Mouse (Mus musculus) embryonic facial prominence, embryonic 10.5 days (tissue): ENCODE measurements around the gene Btg1. TPM values are rescaled to one million over a fixed set of nuclear protein-coding genes. Genes with fewer than 3 reads are reported as not detected.

Experiments used
- DNase-seq: peaks from one replicate; pipeline ENCODE4 v3.0.0-alpha.2; 2017; ENCODE audit warnings: low spot score
- H3K27ac ChIP-seq: fragments of 300-500 bp; sonication (generic); replicated peaks from 2 replicates; pipeline ENCODE4 v1.5.1; 2016; ENCODE audit warnings: mild to moderate bottlenecking
- H3K27me3 ChIP-seq: fragments of 300-500 bp; sonication (generic); replicated peaks from 2 replicates; pipeline ENCODE4 v1.6.1; 2016; ENCODE audit warnings: low read depth, mild to moderate bottlenecking; ENCODE audit not compliant: poor library complexity, severe bottlenecking
- H3K36me3 ChIP-seq: fragments of 300-500 bp; sonication (generic); replicated peaks from 2 replicates; pipeline ENCODE4 v1.6.1; 2016; ENCODE audit warnings: mild to moderate bottlenecking, moderate library complexity
- H3K4me1 ChIP-seq: fragments of 300-500 bp; sonication (generic); 2 replicates; pipeline ENCODE4 v1.6.1; 2016
- H3K4me3 ChIP-seq: fragments of 300-500 bp; sonication (generic); 2 replicates; pipeline ENCODE4 v1.5.1; 2016; ENCODE audit warnings: mild to moderate bottlenecking, moderate library complexity
- H3K9me3 ChIP-seq: fragments of 300-500 bp; sonication (generic); 2 replicates; pipeline ENCODE4 v1.6.1; 2016; ENCODE audit warnings: mild to moderate bottlenecking
- WGBS: fragments of 180-500 bp; shearing (Covaris S2); methylation state at CpG from one replicate; pipeline ENCODE4 v1.1.7; 2016; 5-methylcytosine and 5-hydroxymethylcytosine counted together
- polyA plus RNA-seq: library from polyadenylated mRNA; unstranded; fragments of >200 nt; fragmentation: Nextera tagmentation; extraction: Ambion mirVana; gene quantifications from 2 replicates; pipeline ENCODE4 v1.2.1, GENCODE M21; 2016

Gene Btg1
- polyA plus RNA-seq, 1 experiment from 2014 or later, result 29.7 TPM

GRCm38 (mm10) chr10:96627332-96627731, 10.5 kb downstream of the Btg1 start:
- H3K4me3 ChIP-seq, result no peak overlapping the region
- 95% methylated on average over 10 of the region's 10 CpGs for WGBS
- H3K4me1 ChIP-seq, result peaks cover 26% of the 10 kb centered on the region
- no peak overlapping the region for H3K27ac ChIP-seq
- no peaks in the 10 kb centered on the region for H3K27me3 ChIP-seq
- peaks cover 69% of the 10 kb centered on the region for H3K36me3 ChIP-seq
- H3K9me3 ChIP-seq, result no peaks in the 10 kb centered on the region
- DNase-seq, result no peak

GRCm38 (mm10) chr10:96628100-96628912, 11.5 kb downstream of the Btg1 start:
- no peak overlapping the region for H3K27ac ChIP-seq
- H3K4me1 ChIP-seq, result peaks cover 21% of the 10 kb centered on the region
- WGBS, result 92% methylated on average over 16 of the region's 16 CpGs
- H3K4me3 ChIP-seq, result no peak overlapping the region
- H3K9me3 ChIP-seq, result no peaks in the 10 kb centered on the region
- peaks cover 59% of the 10 kb centered on the region for H3K36me3 ChIP-seq
- DNase-seq, result no peak
- no peaks in the 10 kb centered on the region for H3K27me3 ChIP-seq

GRCm38 (mm10) chr10:96628913-96629199, 12.1 kb downstream of the Btg1 start:
- WGBS, result 93% methylated on average over 7 of the region's 7 CpGs
- H3K27ac ChIP-seq, result no peak overlapping the region
- peaks cover 54% of the 10 kb centered on the region for H3K36me3 ChIP-seq
- H3K27me3 ChIP-seq, result no peaks in the 10 kb centered on the region
- peaks cover 19% of the 10 kb centered on the region for H3K4me1 ChIP-seq
- H3K9me3 ChIP-seq, result no peaks in the 10 kb centered on the region
- no peak overlapping the region for H3K4me3 ChIP-seq
- DNase-seq, result no peak

- WGBS, result 91% methylated on average over 5 of the region's 5 CpGs
- H3K36me3 ChIP-seq, result peaks cover 41% of the 10 kb centered on the region
Measured at GRCm38 (mm10) chr10:96630110-96630509, 13.3 kb downstream of the Btg1 start.

GRCm38 (mm10) chr10:96631066-96631711, 14.4 kb downstream of the Btg1 start:
- DNase-seq, result no peak
- Histone ChIP-seq H3K27me3 (no peaks in the 10 kb centered on the region), H3K9me3 (no peaks in the 10 kb centered on the region), H3K4me3 (no peak overlapping the region), H3K27ac (no peak overlapping the region), H3K36me3 (peaks cover 34% of the 10 kb centered on the region), H3K4me1 (peaks cover 16% of the 10 kb centered on the region)
- 63% methylated on average over 9 of the region's 9 CpGs for WGBS

More at GRCm38 (mm10) chr10:96630110-96630509, 13.3 kb downstream of the Btg1 start:
- DNase-seq, result no peak
- Histone ChIP-seq H3K4me3 (no peak overlapping the region), H3K27me3 (no peaks in the 10 kb centered on the region), H3K27ac (no peak overlapping the region), H3K9me3 (no peaks in the 10 kb centered on the region), H3K4me1 (peaks cover 18% of the 10 kb centered on the region)

GRCm38 (mm10) chr10:96632271-96633144, 15.7 kb downstream of the Btg1 start:
- H3K9me3 ChIP-seq, result no peaks in the 10 kb centered on the region
- H3K27me3 ChIP-seq, result no peaks in the 10 kb centered on the region
- peaks cover 16% of the 10 kb centered on the region for H3K4me1 ChIP-seq
- no peak overlapping the region for H3K4me3 ChIP-seq
- H3K36me3 ChIP-seq, result peaks cover 21% of the 10 kb centered on the region
- no peak overlapping the region for H3K27ac ChIP-seq
- 77% methylated on average over 12 of the region's 12 CpGs for WGBS
- no peak for DNase-seq

GRCm38 (mm10) chr10:96633145-96633516, 16.3 kb downstream of the Btg1 start:
- H3K27me3 ChIP-seq, result no peaks in the 10 kb centered on the region
- 74% methylated on average over 4 of the region's 4 CpGs for WGBS

GRCm38 (mm10) chr10:96635472-96635871, 18.7 kb downstream of the Btg1 start:
- no peak overlapping the region for H3K27ac ChIP-seq
- H3K9me3 ChIP-seq, result no peaks in the 10 kb centered on the region
- peaks cover 5% of the 10 kb centered on the region; the same call in 1 of the 2 replicates for H3K36me3 ChIP-seq
- H3K4me1 ChIP-seq, result peaks cover 16% of the 10 kb centered on the region
- no peaks in the 10 kb centered on the region for H3K27me3 ChIP-seq
- H3K4me3 ChIP-seq, result no peak overlapping the region
- WGBS, result 68% methylated on average over 4 of the region's 4 CpGs
- no peak for DNase-seq

More at GRCm38 (mm10) chr10:96633145-96633516, 16.3 kb downstream of the Btg1 start:
- H3K4me1 ChIP-seq, result peaks cover 16% of the 10 kb centered on the region
- peaks cover 15% of the 10 kb centered on the region for H3K36me3 ChIP-seq
- H3K9me3 ChIP-seq, result no peaks in the 10 kb centered on the region
- no peak overlapping the region for H3K27ac ChIP-seq
- DNase-seq, result no peak
- H3K4me3 ChIP-seq, result no peak overlapping the region

- Histone ChIP-seq H3K4me3 (no peak overlapping the region), H3K27ac (no peak overlapping the region), H3K36me3 (0 out of 2 replicates have a peak, but pooled peaks cover 5% of the 10 kb centered on the region), H3K9me3 (no peaks in the 10 kb centered on the region), H3K27me3 (no peaks in the 10 kb centered on the region), H3K4me1 (peaks cover 5% of the 10 kb centered on the region; the same call in 1 of the 2 replicates)
- WGBS, result 91% methylated on average over 2 of the region's 2 CpGs
- DNase-seq, result no peak
Measured at GRCm38 (mm10) chr10:96638477-96638876, 21.7 kb downstream of the Btg1 start.

GRCm38 (mm10) chr10:96642014-96642413, 25.2 kb downstream of the Btg1 start:
- 0 out of 2 replicates have a peak, but pooled peaks cover 5% of the 10 kb centered on the region for H3K36me3 ChIP-seq
- 73% methylated on average over 4 of the region's 4 CpGs for WGBS
- H3K27ac ChIP-seq, result no peak overlapping the region
- peaks cover 12% of the 10 kb centered on the region for H3K4me1 ChIP-seq
- H3K27me3 ChIP-seq, result no peaks in the 10 kb centered on the region
- no peak overlapping the region for H3K4me3 ChIP-seq
- H3K9me3 ChIP-seq, result no peaks in the 10 kb centered on the region
- DNase-seq, result no peak

- WGBS, result 88% methylated on average over 6 of the region's 6 CpGs
- H3K4me1 ChIP-seq, result peaks cover 19% of the 10 kb centered on the region
- DNase-seq, result no peak
- no peak overlapping the region for H3K4me3 ChIP-seq
- no peaks in the 10 kb centered on the region for H3K27me3 ChIP-seq
- H3K36me3 ChIP-seq, result 0 out of 2 replicates have a peak, but pooled peaks cover 5% of the 10 kb centered on the region
- H3K27ac ChIP-seq, result no peak overlapping the region
- H3K9me3 ChIP-seq, result no peaks in the 10 kb centered on the region
Measured at GRCm38 (mm10) chr10:96642751-96643150, 25.9 kb downstream of the Btg1 start.

GRCm38 (mm10) chr10:96645183-96645582, 28.4 kb downstream of the Btg1 start:
- H3K27ac ChIP-seq, result no peak overlapping the region
- no peaks in the 10 kb centered on the region for H3K36me3 ChIP-seq
- no peak for DNase-seq
- H3K4me3 ChIP-seq, result no peak overlapping the region
- H3K27me3 ChIP-seq, result no peaks in the 10 kb centered on the region
- H3K9me3 ChIP-seq, result no peaks in the 10 kb centered on the region
- H3K4me1 ChIP-seq, result peaks cover 21% of the 10 kb centered on the region
- WGBS, result 70% methylated on average over 1 of the region's 1 CpGs
